Mouse (Mus musculus) embryonic facial prominence, embryonic 14.5 days (tissue): Measurements from ENCODE around the gene Fancd2os. TPM values are rescaled to one million over a fixed set of nuclear protein-coding genes. Genes with fewer than 3 reads are reported as not detected.

Experiments
- ATAC-seq: fragments of 200-750 bp; cut with Nextera tagmentation; 2 replicates; pipeline ENCODE4 v1.8.0; 2017; ENCODE audit warnings: low read depth, moderate number of reproducible peaks, moderate TSS enrichment
- DNase-seq: peaks from one replicate; pipeline ENCODE4 v3.0.0-alpha.2; 2015; ENCODE audit warnings: low spot score
- H3K27ac ChIP-seq: fragments of 300-500 bp; sonication (generic); replicated peaks from 2 replicates; pipeline ENCODE4 v1.5.1; 2014; ENCODE audit warnings: low read depth, mild to moderate bottlenecking, low read length, moderate library complexity
- H3K27me3 ChIP-seq: fragments of 300-500 bp; sonication (generic); replicated peaks from 2 replicates; pipeline ENCODE4 v1.6.1; 2014; ENCODE audit warnings: low read length; ENCODE audit not compliant: control insufficient read depth, insufficient read depth
- H3K36me3 ChIP-seq: fragments of 300-500 bp; sonication (generic); 2 replicates; pipeline ENCODE4 v1.6.1; 2014; ENCODE audit warnings: low read length, mixed read lengths; ENCODE audit not compliant: control insufficient read depth, insufficient read depth
- H3K4me1 ChIP-seq: fragments of 300-500 bp; sonication (generic); 2 replicates; pipeline ENCODE4 v1.6.1; 2014; ENCODE audit warnings: antibody characterized with exemption, low read length; ENCODE audit not compliant: control insufficient read depth, insufficient read depth
- H3K4me2 ChIP-seq: fragments of 300-500 bp; sonication (generic); 2 replicates; pipeline ENCODE4 v1.6.1; 2014; ENCODE audit warnings: low read depth, mild to moderate bottlenecking, low read length, moderate library complexity, mixed read lengths
- H3K4me3 ChIP-seq: fragments of 300-500 bp; sonication (generic); 2 replicates; pipeline ENCODE4 v1.5.1; 2014; ENCODE audit warnings: low read depth, mild to moderate bottlenecking, low read length
- H3K9ac ChIP-seq: fragments of 300-500 bp; sonication (generic); 2 replicates; pipeline ENCODE4 v1.6.1; 2014; ENCODE audit warnings: low read depth, mild to moderate bottlenecking, low read length, moderate library complexity, mixed read lengths
- H3K9me3 ChIP-seq: fragments of 300-500 bp; sonication (generic); 2 replicates; pipeline ENCODE4 v1.6.1; 2016; ENCODE audit warnings: low read length; ENCODE audit not compliant: control insufficient read depth
- WGBS: fragments of 180-500 bp; shearing (Covaris S2); extraction: QIAGEN DNeasy Blood & Tissue Kit; methylation state at CpG from one replicate; pipeline ENCODE4 v1.1.7; 2014; 5-methylcytosine and 5-hydroxymethylcytosine counted together
- polyA plus RNA-seq: library from polyadenylated mRNA; unstranded; fragments of >200 nt; fragmentation: Nextera tagmentation; extraction: Ambion mirVana; gene quantifications from 2 replicates; pipeline ENCODE4 v1.2.1, GENCODE M21; 2014

Gene Fancd2os
- polyA plus RNA-seq, 1 experiment from 2014 or later = not detected

DNA sequence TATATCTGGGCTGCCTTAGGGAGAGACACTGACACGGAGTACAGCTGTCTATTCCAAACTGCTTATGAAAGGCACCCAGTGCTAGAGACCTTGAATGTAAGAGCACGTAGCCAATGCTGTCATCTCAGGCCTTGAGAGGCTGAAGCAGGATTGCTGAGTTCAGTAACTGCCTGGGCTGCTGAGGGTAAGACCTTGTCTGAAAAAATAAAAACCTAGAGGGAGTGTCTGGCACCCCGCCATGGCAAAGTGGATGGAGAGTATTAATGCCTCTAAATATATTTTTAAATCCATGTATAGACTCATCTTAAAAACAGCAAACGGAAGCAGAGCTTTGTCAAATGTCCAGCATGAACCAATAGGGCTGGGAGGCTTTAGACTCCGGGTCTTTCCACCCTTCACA is 682 bp downstream of the Fancd2os start:
- no peak overlapping the region for H3K9ac ChIP-seq
- no peak overlapping the region for H3K4me3 ChIP-seq
- no peaks in the 10 kb centered on the region for H3K4me1 ChIP-seq
- H3K27ac ChIP-seq = no peak overlapping the region
- peak; percentile 9 for DNase-seq
- no peak for ATAC-seq
- no peaks in the 10 kb centered on the region for H3K36me3 ChIP-seq
- H3K4me2 ChIP-seq = no peak overlapping the region
- H3K27me3 ChIP-seq = no peaks in the 10 kb centered on the region
- no peaks in the 10 kb centered on the region for H3K9me3 ChIP-seq
- 72% methylated on average over 5 of the region's 5 CpGs for WGBS

DNA sequence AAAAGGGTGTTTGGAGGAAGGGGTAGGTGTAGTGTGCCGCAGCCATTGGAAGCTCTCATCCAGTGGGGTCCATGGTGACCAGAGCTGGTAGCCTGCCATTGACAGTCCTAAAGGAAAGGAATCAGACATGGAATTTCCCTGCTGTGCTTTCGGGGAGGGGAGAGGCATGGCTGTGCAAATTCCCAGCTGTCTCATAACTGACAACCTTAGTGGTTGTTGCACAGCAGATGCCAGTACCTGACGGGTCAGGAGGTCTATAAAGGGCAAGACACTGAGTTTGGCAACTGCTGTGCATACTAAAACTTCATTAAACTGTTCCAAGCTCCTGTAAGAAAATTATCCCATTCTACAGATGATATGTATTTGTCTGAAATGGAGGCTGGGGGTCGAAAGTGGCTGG is 2.6 kb downstream of the Fancd2os start:
- no peak overlapping the region for H3K4me2 ChIP-seq
- H3K4me1 ChIP-seq = no peaks in the 10 kb centered on the region
- H3K9me3 ChIP-seq = no peaks in the 10 kb centered on the region
- ATAC-seq = no peak
- DNase-seq = no peak
- no peaks in the 10 kb centered on the region for H3K27me3 ChIP-seq
- no peak overlapping the region for H3K4me3 ChIP-seq
- 83% methylated on average over 4 of the region's 4 CpGs for WGBS
- no peak overlapping the region for H3K27ac ChIP-seq
- no peak overlapping the region for H3K9ac ChIP-seq
- H3K36me3 ChIP-seq = no peaks in the 10 kb centered on the region

- 89% methylated on average over 2 of the region's 2 CpGs for WGBS
- Histone ChIP-seq H3K27me3 (no peaks in the 10 kb centered on the region), H3K9me3 (no peaks in the 10 kb centered on the region), H3K27ac (no peak overlapping the region), H3K4me3 (no peak overlapping the region), H3K4me1 (no peaks in the 10 kb centered on the region), H3K36me3 (no peaks in the 10 kb centered on the region), H3K4me2 (no peak overlapping the region), H3K9ac (no peak overlapping the region)
- DNase-seq = peak; percentile 13
- ATAC-seq = no peak
Observed at GRCm38 (mm10) chr6:113592637-113593036, 7.9 kb downstream of the Fancd2os start.

- H3K9ac ChIP-seq = no peak overlapping the region
- 0 out of 2 replicates have a peak, but pooled peaks cover 13% of the 10 kb centered on the region for H3K36me3 ChIP-seq
- H3K9me3 ChIP-seq = no peaks in the 10 kb centered on the region
- H3K27me3 ChIP-seq = no peaks in the 10 kb centered on the region
- no peak for DNase-seq
- H3K4me1 ChIP-seq = no peaks in the 10 kb centered on the region
- H3K4me2 ChIP-seq = no peak overlapping the region
- no peak overlapping the region for H3K27ac ChIP-seq
- ATAC-seq = no peak
- WGBS = 73% methylated on average over 5 of the region's 5 CpGs
- no peak overlapping the region for H3K4me3 ChIP-seq
Observed at GRCm38 (mm10) chr6:113586466-113587183, 13.9 kb downstream of the Fancd2os start.

GRCm38 (mm10) chr6:113585065-113585464 is 15.4 kb downstream of the Fancd2os start:
- 0 out of 2 replicates have a peak, but pooled peaks cover 17% of the 10 kb centered on the region for H3K36me3 ChIP-seq

DNA sequence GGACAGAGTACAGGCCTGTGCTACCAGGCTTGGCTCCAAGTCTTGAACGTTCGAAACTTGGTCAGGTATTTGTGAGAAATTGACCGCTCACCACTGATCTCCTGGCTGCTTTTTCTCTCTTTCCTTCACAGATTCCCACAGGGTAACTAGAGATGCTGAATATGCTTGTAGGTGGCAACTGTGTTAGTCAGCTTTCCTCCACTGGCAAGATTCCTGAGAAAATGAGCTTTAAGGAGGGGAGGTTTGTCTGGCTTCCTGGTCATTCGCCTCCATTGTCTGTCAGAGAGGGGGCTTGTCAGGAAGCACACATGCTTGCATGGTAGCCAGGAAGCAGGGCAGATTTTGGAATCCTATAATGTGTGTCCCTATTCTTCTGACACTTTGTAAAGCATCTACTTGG is 17.5 kb downstream of the Fancd2os start:
- Histone ChIP-seq H3K4me3 (no peak overlapping the region), H3K27me3 (no peaks in the 10 kb centered on the region), H3K9ac (no peak overlapping the region), H3K4me1 (no peaks in the 10 kb centered on the region), H3K9me3 (no peaks in the 10 kb centered on the region), H3K27ac (no peak overlapping the region), H3K36me3 (0 out of 2 replicates have a peak, but pooled peaks cover 17% of the 10 kb centered on the region), H3K4me2 (no peak overlapping the region)
- 91% methylated on average over 4 of the region's 4 CpGs for WGBS
- DNase-seq = no peak
- no peak for ATAC-seq

More at GRCm38 (mm10) chr6:113585065-113585464, 15.4 kb downstream of the Fancd2os start:
- H3K9ac ChIP-seq = no peak overlapping the region
- no peak for ATAC-seq
- no peaks in the 10 kb centered on the region for H3K9me3 ChIP-seq
- DNase-seq = no peak
- WGBS = 90% methylated on average over 5 of the region's 5 CpGs
- H3K4me3 ChIP-seq = no peak overlapping the region
- no peaks in the 10 kb centered on the region for H3K4me1 ChIP-seq
- H3K27me3 ChIP-seq = no peaks in the 10 kb centered on the region
- H3K27ac ChIP-seq = no peak overlapping the region
- no peak overlapping the region for H3K4me2 ChIP-seq

DNA sequence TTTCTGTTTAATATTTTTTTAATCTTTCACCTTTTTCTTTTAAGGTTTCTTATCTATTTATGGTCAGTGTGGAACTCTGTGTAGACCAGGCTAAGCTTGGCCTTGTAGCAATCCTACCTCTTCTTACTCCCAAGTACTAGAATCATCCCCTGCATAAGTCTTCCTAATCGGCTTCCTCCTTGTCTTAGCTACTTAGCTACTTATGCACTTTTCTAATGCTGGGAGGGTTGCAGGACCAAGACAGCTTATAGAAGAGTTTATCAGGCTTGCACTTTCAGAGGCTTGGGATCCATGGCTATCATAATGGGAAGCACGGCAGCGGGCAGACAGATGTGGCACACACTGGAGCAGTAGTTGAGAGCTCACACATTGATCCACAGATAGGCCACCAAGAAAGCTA is 21.2 kb downstream of the Fancd2os start:
- 0 out of 2 replicates have a peak, but pooled peaks cover 12% of the 10 kb centered on the region for H3K36me3 ChIP-seq
- H3K27ac ChIP-seq = no peak overlapping the region
- H3K27me3 ChIP-seq = no peaks in the 10 kb centered on the region
- WGBS = 94% methylated on average over 3 of the region's 3 CpGs
- no peaks in the 10 kb centered on the region for H3K4me1 ChIP-seq
- H3K9ac ChIP-seq = no peak overlapping the region
- no peak overlapping the region for H3K4me2 ChIP-seq
- H3K4me3 ChIP-seq = no peak overlapping the region
- H3K9me3 ChIP-seq = no peaks in the 10 kb centered on the region
- DNase-seq = no peak
- no peak for ATAC-seq

GRCm38 (mm10) chr6:113576044-113576443 is 24.5 kb downstream of the Fancd2os start:
- ATAC-seq (no peak), DNase-seq (no peak)
- H3K36me3 ChIP-seq = 0 out of 2 replicates have a peak, but pooled peaks cover 3% of the 10 kb centered on the region
- H3K27ac ChIP-seq = no peak overlapping the region
- H3K9me3 ChIP-seq = no peaks in the 10 kb centered on the region
- H3K4me2 ChIP-seq = no peak overlapping the region
- H3K4me3 ChIP-seq = no peak overlapping the region
- H3K9ac ChIP-seq = no peak overlapping the region
- H3K27me3 ChIP-seq = no peaks in the 10 kb centered on the region
- no peaks in the 10 kb centered on the region for H3K4me1 ChIP-seq
- WGBS = 98% methylated on average over 6 of the region's 6 CpGs

GRCm38 (mm10) chr6:113564557-113564956 is 36.0 kb downstream of the Fancd2os start:
- Histone ChIP-seq H3K9me3 (no peaks in the 10 kb centered on the region), H3K9ac (no peak overlapping the region), H3K4me2 (no peak overlapping the region), H3K36me3 (peaks cover 12% of the 10 kb centered on the region; the same call in 1 of the 2 replicates), H3K27ac (no peak overlapping the region), H3K27me3 (no peaks in the 10 kb centered on the region), H3K4me1 (no peaks in the 10 kb centered on the region), H3K4me3 (no peak overlapping the region)
- ATAC-seq (no peak), DNase-seq (peak; percentile 7)
- WGBS = 69% methylated on average over 1 of the region's 1 CpGs
